Mouse (Mus musculus) regulatory T cell (primary cell): Measurements from ENCODE around the gene Fgfr2.

Experiments used
- in situ Hi-C: fragments of 300-600 bp; cut with MboI, MseI; formaldehyde crosslinking; loops from one replicate; pipeline ENCODE4 v1.15.1; 2025; ENCODE audit warnings: high pct_unique_total_duplicates

Gene Fgfr2

DNA sequence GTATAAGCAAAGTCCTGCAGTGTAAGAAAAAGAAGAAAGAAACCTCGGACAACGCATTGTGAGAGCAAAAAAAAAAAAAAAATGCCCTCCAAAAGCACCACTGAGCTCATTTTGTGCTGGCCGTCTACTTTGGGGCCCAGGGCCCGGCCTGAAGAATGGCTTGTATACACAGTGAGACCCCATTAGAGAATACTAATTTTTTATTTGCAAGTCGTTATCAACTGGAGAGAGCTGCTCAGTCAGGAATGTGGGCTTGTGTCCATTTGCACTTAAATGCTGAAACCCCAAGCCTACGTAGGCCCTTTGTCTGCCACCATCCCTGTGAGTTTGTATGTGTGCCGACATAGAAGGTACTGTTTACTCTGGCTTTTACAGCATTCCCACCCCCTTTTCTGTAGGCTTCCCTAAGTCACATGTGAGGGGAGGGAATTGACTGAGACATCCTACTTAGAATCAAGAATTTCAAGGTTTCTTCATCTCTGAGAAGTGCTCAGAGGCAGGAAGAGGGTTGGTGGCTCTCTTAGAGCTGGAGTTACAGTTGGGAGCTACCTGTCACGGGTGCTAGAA, 1785.6 kb downstream of the Fgfr2 start:
- in situ Hi-C loops: no loop called here

DNA sequence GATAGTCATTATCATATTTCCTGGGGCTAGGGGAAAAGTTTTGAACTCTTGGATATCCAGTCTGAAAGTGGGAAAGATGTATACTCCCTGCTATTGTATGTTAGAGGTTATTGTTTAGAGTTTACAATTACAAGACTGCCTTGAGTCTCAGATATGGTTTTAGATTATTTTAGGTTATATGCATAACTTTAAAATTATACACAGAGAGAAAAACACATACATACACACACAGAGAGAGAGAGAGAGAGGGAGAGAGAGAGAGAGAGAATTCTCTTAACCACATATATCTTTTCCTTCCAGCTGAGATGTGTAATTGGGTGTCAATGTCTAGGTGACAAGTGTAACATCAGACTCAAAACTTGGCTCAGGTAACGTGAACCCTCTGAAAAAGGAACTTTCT, 1789.6 kb downstream of the Fgfr2 start, which contains the start of gene Fam24a:
Gene Fam24a, plus strand, starts transcription at position 301 of the 400 bp plus-strand sequence.
- in situ Hi-C loops: no loop called here

- in situ Hi-C loops: no loop called here
Observed at GRCm38 (mm10) chr7:131331688-131332087, 1791.5 kb downstream of the Fgfr2 start.

DNA sequence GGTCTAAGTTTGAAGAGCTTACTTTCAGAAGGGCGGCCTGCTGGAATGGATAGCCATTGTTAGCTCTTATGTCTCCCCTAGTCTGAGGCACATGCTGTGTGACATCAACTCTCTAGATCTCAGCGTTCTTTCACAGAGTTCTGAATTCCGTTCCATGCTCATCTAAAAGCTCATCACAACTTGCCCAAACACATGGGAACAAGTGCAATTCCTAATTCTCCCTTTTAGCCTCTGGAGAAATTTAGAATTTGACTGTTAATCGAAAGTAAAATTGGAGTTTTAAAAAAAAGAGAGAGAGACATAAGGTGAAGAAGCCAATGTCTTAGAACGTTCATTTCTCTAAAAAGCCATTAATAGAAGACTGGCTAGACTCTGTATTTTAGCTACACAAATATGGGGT, 1793.7 kb downstream of the Fgfr2 start, which contains the start of gene Fam24b:
Gene Fam24b, minus strand, starts transcription at position 101 of the 400 bp plus-strand sequence.
- in situ Hi-C loops: loop anchor here (10.0 kb wide), 1 partner anchor 1555 kb away; no protein-coding TSS in a partner anchor

DNA sequence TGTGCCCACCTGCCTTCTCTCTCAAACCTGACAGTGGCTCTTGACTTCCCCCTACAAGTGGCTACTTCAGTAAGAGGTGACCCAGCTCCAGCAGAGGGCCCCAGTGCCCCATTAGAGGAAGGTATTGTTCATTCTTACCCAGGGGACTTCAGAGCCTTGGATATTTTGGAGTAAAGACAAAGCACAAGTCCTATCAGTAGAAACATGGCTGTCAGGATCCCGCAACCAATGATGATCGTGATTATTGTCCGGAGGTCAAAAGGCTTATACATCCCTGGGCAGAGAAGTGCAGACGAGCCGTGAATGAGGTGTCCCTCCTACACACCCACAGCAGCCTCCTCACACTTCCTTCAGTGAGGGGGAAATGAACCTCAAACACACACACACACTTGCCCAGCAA, 1796.1 kb downstream of the Fgfr2 start:
- in situ Hi-C loops: loop anchor here (10.0 kb wide), 1 partner anchor 1558 kb away; no protein-coding TSS in a partner anchor

DNA sequence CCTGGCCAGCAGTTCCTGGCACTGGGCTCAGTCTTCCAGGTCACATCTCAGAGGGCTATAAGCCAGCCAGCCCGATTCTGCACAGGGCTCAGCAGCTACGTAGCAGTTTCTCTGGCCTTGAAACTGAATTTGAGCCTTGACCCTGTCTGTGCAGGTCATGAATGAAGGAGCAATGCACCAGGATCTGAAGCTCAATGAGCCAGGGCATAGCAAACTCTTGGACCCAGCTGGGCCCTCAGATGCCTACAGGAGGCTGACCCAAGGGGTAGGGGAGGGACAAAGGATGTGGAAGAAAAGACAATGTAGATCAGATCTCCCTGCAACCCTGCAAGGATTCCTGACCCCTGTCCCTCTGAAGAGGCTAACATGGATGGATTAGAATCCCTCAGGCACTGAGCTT, 1801.0 kb downstream of the Fgfr2 start, which contains the start of gene Cuzd1:
Gene Cuzd1, minus strand, starts transcription at position 101 of the 400 bp plus-strand sequence.
- in situ Hi-C loops: loop anchor here (10.0 to 25.0 kb wide), 2 partner anchors 565 to 1563 kb away; no protein-coding TSS in a partner anchor

DNA sequence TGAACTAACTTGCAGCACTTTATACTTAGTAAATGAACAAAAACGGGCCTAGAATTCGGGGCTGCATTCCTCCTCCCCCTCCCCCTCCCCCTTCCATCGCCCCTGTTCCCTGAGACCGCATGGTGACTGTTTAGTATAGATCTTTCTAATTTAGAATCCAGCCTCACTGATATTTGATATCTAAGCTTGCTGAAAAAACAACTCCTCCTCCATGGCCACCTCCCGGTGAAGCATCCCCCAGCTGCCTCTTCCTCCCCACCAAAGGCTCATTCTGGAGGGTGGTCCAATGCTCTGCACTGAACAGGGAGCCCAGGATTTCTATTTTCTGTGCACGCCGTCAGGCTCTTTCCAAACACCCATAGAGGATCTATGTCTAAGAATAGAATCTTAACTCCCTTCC, 1804.8 kb downstream of the Fgfr2 start:
- in situ Hi-C loops: loop anchor here (25.0 kb wide), 1 partner anchor 569 kb away; no protein-coding TSS in a partner anchor

- in situ Hi-C loops: loop anchor here (25.0 kb wide), 1 partner anchor 570 kb away; no protein-coding TSS in a partner anchor
Observed at GRCm38 (mm10) chr7:131317587-131317986, 1805.6 kb downstream of the Fgfr2 start.

DNA sequence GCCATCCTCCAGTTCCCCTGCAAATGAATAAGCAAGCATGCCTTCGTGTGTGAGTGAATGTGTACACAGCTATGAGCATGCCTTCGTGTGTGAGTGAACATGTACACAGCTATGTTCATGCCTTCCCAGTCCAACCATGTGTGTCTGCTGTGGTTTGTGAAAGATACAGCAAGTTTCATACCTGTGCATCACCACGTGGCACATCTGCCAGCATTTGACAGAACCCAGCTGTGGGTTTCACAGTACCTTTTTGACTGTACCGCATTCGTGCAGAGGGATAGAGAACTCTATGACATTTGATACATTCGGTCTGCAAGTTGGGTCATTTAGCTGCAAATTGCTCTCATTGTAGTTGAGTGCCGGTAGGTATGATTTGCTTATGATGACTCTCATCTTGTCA, 1808.7 kb downstream of the Fgfr2 start:
- in situ Hi-C loops: loop anchor here (25.0 kb wide), 1 partner anchor 573 kb away; no protein-coding TSS in a partner anchor

GRCm38 (mm10) chr7:131306733-131307132, 1816.4 kb downstream of the Fgfr2 start:
- in situ Hi-C loops: loop anchor here (25.0 kb wide), 1 partner anchor 581 kb away; no protein-coding TSS in a partner anchor

GRCm38 (mm10) chr7:131303340-131303739, 1819.8 kb downstream of the Fgfr2 start:
- in situ Hi-C loops: loop anchor here (25.0 kb wide), 1 partner anchor 584 kb away; no protein-coding TSS in a partner anchor

- in situ Hi-C loops: no loop called here
Observed at GRCm38 (mm10) chr7:131297151-131297550, 1826.0 kb downstream of the Fgfr2 start.

- in situ Hi-C loops: no loop called here
Observed at GRCm38 (mm10) chr7:131265851-131266250, 1857.3 kb downstream of the Fgfr2 start.

GRCm38 (mm10) chr7:131264251-131264650, 1858.9 kb downstream of the Fgfr2 start:
- in situ Hi-C loops: no loop called here

GRCm38 (mm10) chr7:131260946-131261345, 1862.2 kb downstream of the Fgfr2 start:
- in situ Hi-C loops: no loop called here

DNA sequence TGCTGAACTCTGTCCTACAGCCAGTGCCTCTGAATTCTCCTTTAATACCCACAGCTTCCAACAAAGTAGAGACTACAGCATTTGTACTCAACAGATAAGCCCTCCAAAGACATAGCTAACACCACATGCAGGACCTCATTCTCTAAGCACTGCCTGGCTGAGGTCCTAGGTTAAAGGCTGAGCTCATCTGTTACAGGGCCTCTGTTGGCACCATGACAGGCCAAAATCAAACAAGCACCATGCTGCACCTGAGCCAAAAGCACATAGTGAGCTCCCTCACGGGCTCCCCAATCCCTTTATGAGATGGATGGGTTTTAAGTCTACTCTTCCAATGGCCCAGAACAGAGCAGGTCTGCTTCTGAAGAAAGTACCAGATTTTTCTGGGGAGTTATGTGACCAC, 1865.8 kb downstream of the Fgfr2 start:
- in situ Hi-C loops: no loop called here

GRCm38 (mm10) chr7:131256841-131257240, 1866.3 kb downstream of the Fgfr2 start:
- in situ Hi-C loops: no loop called here

- in situ Hi-C loops: no loop called here
Observed at GRCm38 (mm10) chr7:131244993-131245392, 1878.2 kb downstream of the Fgfr2 start.

DNA sequence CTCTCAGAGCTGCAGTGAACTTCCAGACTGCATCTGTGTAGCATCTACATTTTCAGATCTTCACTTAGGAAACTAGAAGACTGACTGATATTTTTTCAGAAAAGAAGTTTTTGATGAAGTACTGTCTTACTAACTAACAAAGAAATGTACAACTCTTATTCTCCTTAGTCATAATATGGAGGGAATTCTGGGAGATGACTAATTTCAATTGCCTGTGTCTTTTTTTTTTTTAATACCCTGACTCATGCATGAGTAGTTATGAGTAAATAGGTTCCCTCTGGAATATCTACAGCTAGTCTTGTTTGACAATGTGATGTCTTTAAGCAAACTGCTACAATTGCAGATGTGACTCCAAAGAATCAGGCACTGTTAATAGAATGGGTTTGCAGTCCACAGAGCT, 1887.1 kb downstream of the Fgfr2 start:
- in situ Hi-C loops: no loop called here

DNA sequence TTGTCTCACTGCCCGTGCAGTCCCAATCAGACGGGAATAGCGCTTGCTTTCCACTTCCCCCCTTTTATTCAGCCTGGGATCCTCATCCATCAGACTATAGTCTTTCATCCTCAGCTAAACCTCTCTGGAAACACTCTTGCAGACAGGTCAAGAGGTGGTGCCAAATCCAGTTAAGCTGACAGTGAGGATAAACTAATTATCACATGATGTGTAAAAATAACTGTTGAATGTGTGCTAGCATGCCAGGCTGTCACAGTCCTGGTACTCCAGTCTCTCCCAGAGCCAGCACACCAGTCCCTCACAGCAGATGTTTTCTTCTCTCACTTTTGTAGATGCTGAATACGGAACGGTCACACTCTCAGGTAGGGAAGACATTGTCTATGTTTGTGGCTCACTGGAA, 1900.1 kb downstream of the Fgfr2 start:
- in situ Hi-C loops: no loop called here

- in situ Hi-C loops: no loop called here
Observed at GRCm38 (mm10) chr7:131187996-131188395, 1935.2 kb downstream of the Fgfr2 start.

- in situ Hi-C loops: no loop called here
Observed at GRCm38 (mm10) chr7:131187047-131187446, 1936.1 kb downstream of the Fgfr2 start.

GRCm38 (mm10) chr7:131184339-131184738, 1938.8 kb downstream of the Fgfr2 start:
- in situ Hi-C loops: no loop called here
